Mouse (Mus musculus): ENCODE data around the gene Pcdh11x. TPM values are rescaled to one million over a fixed set of nuclear protein-coding genes. Genes with fewer than 3 reads are reported as not detected.
"Not testable (repeated sequence)": the region's sequence is repeated elsewhere in the genome, so short reads cannot be mapped to it uniquely, and the experiment has no call there.

The Pcdh11x gene
- total and polyA plus RNA-seq, 2 experiments from 2014 or later, result 31.4 to 66.4 TPM

DNA sequence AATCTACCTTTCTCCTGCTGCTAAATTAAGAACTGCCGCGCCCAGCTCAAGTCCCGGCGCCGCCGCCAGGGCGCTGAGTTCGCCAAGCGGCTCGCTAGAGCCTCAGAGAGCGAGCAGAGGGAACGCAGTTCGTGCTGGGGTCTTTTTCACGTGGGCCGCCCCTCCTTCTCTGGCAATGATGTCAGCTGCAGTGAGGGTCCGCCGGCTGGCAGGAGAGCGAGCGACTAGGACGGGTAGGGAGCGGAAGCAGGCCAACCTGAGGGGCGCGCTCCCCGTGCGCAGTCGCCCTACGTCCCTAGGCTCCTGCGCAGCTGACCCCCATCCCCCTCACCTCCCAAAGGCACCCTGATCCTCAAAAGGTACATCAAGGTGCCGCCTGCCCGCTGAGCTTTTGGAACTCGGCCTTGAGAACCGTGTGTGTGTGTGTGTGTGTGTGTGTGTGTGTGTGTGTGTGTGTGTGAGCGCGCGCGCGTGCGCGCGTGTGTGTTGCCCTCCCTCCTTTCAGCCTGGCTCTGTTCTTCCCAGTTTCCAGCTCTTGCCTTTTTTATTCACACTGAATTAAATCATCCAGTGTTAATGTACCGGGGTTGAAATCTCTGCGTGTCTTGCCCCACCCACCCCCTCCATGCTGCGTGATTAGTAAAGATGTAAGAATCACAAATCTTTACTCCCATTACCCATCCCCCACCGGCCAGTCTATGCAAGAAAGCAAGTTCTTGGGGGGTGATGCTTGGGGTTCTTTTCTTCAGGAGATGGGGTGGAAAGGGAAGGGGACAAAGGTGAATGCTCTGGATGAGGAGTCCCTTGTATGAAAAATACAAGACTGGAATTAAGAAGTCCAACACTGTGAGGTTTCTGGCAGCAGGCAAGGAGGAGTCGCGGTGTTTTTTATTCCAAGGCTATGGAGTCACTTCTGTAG is 3.0 kb downstream of the Pcdh11x start:
- DNase-seq (peak; percentile 69), ATAC-seq (peak; percentile 73)
- H3K36me3 ChIP-seq (ENCODE audit: insufficient read depth), result no peaks in the 10 kb centered on the region
- peak overlapping the region; percentile 46 for H3K4me3 ChIP-seq (ENCODE audit: low read depth, low read length)
- H3K27me3 ChIP-seq (ENCODE audit: insufficient read depth, low read length), result no peaks in the 10 kb centered on the region
- peak overlapping the region; percentile 68 for H3K4me2 ChIP-seq (ENCODE audit: low read depth)
- H3K4me1 ChIP-seq (ENCODE audit: insufficient read depth), result no peaks in the 10 kb centered on the region
- peak overlapping the region; percentile 50 for H3K27ac ChIP-seq (ENCODE audit: low read depth, low read length)
- TF ChIP-seq CTCF (IDR thresholded peaks at IDR 0.05; ENCODE audit: low read depth), result peak; percentile 39
- H3K9ac ChIP-seq, result peak overlapping the region; percentile 62
- 12% methylated on average over 43 of the region's 46 CpGs for WGBS
- H3K9me3 ChIP-seq (ENCODE audit: low read length), result no peaks in the 10 kb centered on the region

- ATAC-seq (no peak), DNase-seq (no peak)
- Histone ChIP-seq H3K36me3 (ENCODE audit: insufficient read depth) (no peaks in the 10 kb centered on the region), H3K27me3 (ENCODE audit: insufficient read depth, low read length) (no peaks in the 10 kb centered on the region), H3K4me1 (ENCODE audit: insufficient read depth) (no peaks in the 10 kb centered on the region), H3K9ac (no peak overlapping the region), H3K4me2 (ENCODE audit: low read depth) (no peak overlapping the region), H3K4me3 (ENCODE audit: low read depth, low read length) (no peak overlapping the region), H3K9me3 (ENCODE audit: low read length) (no peaks in the 10 kb centered on the region), H3K27ac (ENCODE audit: low read depth, low read length) (no peak overlapping the region)
- 37% methylated on average over 2 of the region's 2 CpGs for WGBS
- no peak for TF ChIP-seq CTCF (IDR thresholded peaks at IDR 0.05; ENCODE audit: low read depth)
Observed at GRCm38 (mm10) chrX:120301469-120302175, 11.6 kb downstream of the Pcdh11x start.

DNA sequence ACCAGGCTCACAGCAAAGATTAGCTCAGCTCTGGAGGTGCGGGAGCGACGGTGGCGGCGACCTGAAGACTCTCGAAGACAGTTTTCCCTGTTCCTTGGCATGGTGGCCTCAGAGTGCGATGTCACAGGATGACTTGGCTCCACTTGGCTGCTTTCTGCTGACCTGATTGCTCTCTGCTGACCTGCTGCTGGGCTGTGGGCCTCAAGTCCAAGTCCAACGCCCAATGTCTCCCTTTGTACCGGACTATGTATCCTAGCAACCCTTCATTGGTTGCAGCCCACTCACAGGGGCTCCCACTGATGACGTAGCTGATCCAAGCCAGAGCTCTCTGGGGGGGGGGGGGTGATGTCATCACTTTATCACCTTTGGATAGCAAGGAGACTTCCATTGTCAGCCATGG is 22.9 kb downstream of the Pcdh11x start, which contains the start of gene H2afb3:
Gene H2afb3 (minus strand): TSS at position 101 of the 400 bp plus-strand sequence.
- not testable (repeated sequence) for H3K27me3 ChIP-seq (ENCODE audit: insufficient read depth, low read length); H3K4me3 ChIP-seq (ENCODE audit: low read depth, low read length); H3K4me1 ChIP-seq (ENCODE audit: insufficient read depth); H3K27ac ChIP-seq (ENCODE audit: low read depth, low read length); H3K9ac ChIP-seq; H3K4me2 ChIP-seq (ENCODE audit: low read depth); ATAC-seq; H3K36me3 ChIP-seq (ENCODE audit: insufficient read depth); H3K9me3 ChIP-seq (ENCODE audit: low read length); DNase-seq
- WGBS, result 89% methylated on average over 9 of the region's 10 CpGs

DNA sequence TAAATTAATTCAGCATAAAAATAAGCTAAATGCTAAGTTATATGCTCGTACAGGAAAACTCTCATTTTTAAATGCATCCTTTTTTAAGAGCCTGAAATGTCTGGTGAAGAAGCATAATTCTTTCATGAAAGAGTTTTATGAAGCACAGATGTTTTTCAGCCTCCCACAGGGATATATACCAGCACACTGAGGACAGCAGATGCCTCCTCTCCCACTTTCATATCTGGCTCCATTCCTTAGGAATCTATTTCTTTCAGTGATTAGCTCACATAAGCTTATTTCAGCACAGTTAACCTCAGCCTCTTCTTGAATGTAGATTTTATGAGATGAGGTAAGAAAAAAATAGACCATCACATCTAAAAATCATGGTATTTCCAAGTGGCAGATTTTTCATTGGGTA is 176.2 kb downstream of the Pcdh11x start:
- Histone ChIP-seq H3K27ac (ENCODE audit: low read depth, low read length) (no peak overlapping the region), H3K9me3 (ENCODE audit: low read length) (no peaks in the 10 kb centered on the region), H3K4me3 (ENCODE audit: low read depth, low read length) (no peak overlapping the region), H3K27me3 (ENCODE audit: insufficient read depth, low read length) (no peaks in the 10 kb centered on the region), H3K36me3 (ENCODE audit: insufficient read depth) (no peaks in the 10 kb centered on the region), H3K9ac (no peak overlapping the region), H3K4me1 (ENCODE audit: insufficient read depth) (no peaks in the 10 kb centered on the region), H3K4me2 (ENCODE audit: low read depth) (no peak overlapping the region)
- no peak for TF ChIP-seq CTCF (IDR thresholded peaks at IDR 0.05; ENCODE audit: low read depth)
- ATAC-seq (no peak), DNase-seq (no peak)
- 69% methylated on average over 1 of the region's 1 CpGs for WGBS

- no peak for ATAC-seq
- no peak for DNase-seq
- H3K9me3 ChIP-seq (ENCODE audit: low read length), result no peaks in the 10 kb centered on the region
- no peak overlapping the region for H3K4me2 ChIP-seq (ENCODE audit: low read depth)
- H3K4me1 ChIP-seq (ENCODE audit: insufficient read depth), result no peaks in the 10 kb centered on the region
- H3K27ac ChIP-seq (ENCODE audit: low read depth, low read length), result no peak overlapping the region
- no peak overlapping the region for H3K9ac ChIP-seq
- no peak overlapping the region for H3K4me3 ChIP-seq (ENCODE audit: low read depth, low read length)
- no peaks in the 10 kb centered on the region for H3K27me3 ChIP-seq (ENCODE audit: insufficient read depth, low read length)
- no peak for TF ChIP-seq CTCF (IDR thresholded peaks at IDR 0.05; ENCODE audit: low read depth)
- H3K36me3 ChIP-seq (ENCODE audit: insufficient read depth), result no peaks in the 10 kb centered on the region
Observed at GRCm38 (mm10) chrX:120486428-120486827, 196.4 kb downstream of the Pcdh11x start.

- WGBS, result 70% methylated on average over 3 of the region's 3 CpGs
- DNase-seq (peak; percentile 1), ATAC-seq (no peak)
- Histone ChIP-seq H3K36me3 (ENCODE audit: insufficient read depth) (no peaks in the 10 kb centered on the region), H3K4me2 (ENCODE audit: low read depth) (no peak overlapping the region), H3K27me3 (ENCODE audit: insufficient read depth, low read length) (no peaks in the 10 kb centered on the region), H3K4me1 (ENCODE audit: insufficient read depth) (no peaks in the 10 kb centered on the region), H3K9me3 (ENCODE audit: low read length) (no peaks in the 10 kb centered on the region), H3K4me3 (ENCODE audit: low read depth, low read length) (no peak overlapping the region), H3K27ac (ENCODE audit: low read depth, low read length) (no peak overlapping the region), H3K9ac (no peak overlapping the region)
- TF ChIP-seq CTCF (IDR thresholded peaks at IDR 0.05; ENCODE audit: low read depth), result no peak
Observed at GRCm38 (mm10) chrX:120524986-120525385, 234.9 kb downstream of the Pcdh11x start.

DNA sequence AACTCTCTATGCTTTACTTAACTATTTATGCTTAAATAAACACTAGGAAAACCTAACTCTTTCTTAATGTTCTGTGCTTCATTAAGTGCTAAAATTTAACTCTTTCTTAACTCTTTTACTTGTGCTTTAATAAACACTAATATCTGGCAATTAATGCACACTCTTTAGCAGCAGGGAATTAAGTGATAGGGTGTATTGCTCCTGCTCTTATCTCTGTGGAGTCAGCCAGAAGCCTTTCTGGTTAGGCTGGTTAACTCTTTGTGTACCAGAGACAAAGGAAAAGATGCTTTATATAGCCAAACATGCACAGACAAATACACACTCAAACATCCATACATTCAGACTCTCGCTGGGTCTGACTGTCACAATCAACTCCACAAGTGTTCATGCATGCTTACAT is 309.2 kb downstream of the Pcdh11x start:
- Histone ChIP-seq H3K27ac (ENCODE audit: low read depth, low read length) (no peak overlapping the region), H3K27me3 (ENCODE audit: insufficient read depth, low read length) (no peaks in the 10 kb centered on the region), H3K4me3 (ENCODE audit: low read depth, low read length) (no peak overlapping the region), H3K9me3 (ENCODE audit: low read length) (no peaks in the 10 kb centered on the region), H3K36me3 (ENCODE audit: insufficient read depth) (no peaks in the 10 kb centered on the region), H3K4me1 (ENCODE audit: insufficient read depth) (no peaks in the 10 kb centered on the region), H3K9ac (no peak overlapping the region), H3K4me2 (ENCODE audit: low read depth) (no peak overlapping the region)
- 82% methylated on average over 1 of the region's 1 CpGs for WGBS
- ATAC-seq (no peak), DNase-seq (no peak)
- no peak for TF ChIP-seq CTCF (IDR thresholded peaks at IDR 0.05; ENCODE audit: low read depth)

All from forebrain, postnatal 0 days (tissue).